Mouse (Mus musculus) bone marrow macrophage, adult 2 months (primary cell): Measurements from ENCODE around the gene 1700021F07Rik. TPM values are rescaled to one million over a fixed set of nuclear protein-coding genes. Genes with fewer than 3 reads are reported as not detected.

Experiments used
- H3K27ac ChIP-seq: 2 replicates; pipeline ENCODE4 v1.5.1; 2012; ENCODE audit warnings: low read depth, low read length; ENCODE audit not compliant: insufficient read depth
- H3K4me1 ChIP-seq: 2 replicates; pipeline ENCODE4 v1.6.1; 2012; ENCODE audit warnings: low read length; ENCODE audit not compliant: control insufficient read depth, insufficient read depth
- H3K4me3 ChIP-seq: 2 replicates; pipeline ENCODE4 v1.5.1; 2012; ENCODE audit warnings: mild to moderate bottlenecking, low read length, moderate library complexity; ENCODE audit not compliant: insufficient read depth
- CTCF ChIP-seq: IDR thresholded peaks from 2 replicates; pipeline ENCODE4 v1.5.1; 2012; ENCODE audit warnings: low read depth, mild to moderate bottlenecking, low read length, moderate library complexity
- POLR2A ChIP-seq: IDR thresholded peaks from 2 replicates; pipeline ENCODE4 v1.6.1; 2012; ENCODE audit warnings: mild to moderate bottlenecking, low read depth, low read length, borderline replicate concordance
- polyA plus RNA-seq: library from polyadenylated mRNA; stranded (reverse); fragments of >200 nt; gene quantifications from 2 replicates; pipeline ENCODE4 v1.2.4, GENCODE M21; 2012; ENCODE audit not compliant: missing spikeins, insufficient read depth, insufficient read length

1700021F07Rik gene
- polyA plus RNA-seq, 1 experiment: not detected

DNA sequence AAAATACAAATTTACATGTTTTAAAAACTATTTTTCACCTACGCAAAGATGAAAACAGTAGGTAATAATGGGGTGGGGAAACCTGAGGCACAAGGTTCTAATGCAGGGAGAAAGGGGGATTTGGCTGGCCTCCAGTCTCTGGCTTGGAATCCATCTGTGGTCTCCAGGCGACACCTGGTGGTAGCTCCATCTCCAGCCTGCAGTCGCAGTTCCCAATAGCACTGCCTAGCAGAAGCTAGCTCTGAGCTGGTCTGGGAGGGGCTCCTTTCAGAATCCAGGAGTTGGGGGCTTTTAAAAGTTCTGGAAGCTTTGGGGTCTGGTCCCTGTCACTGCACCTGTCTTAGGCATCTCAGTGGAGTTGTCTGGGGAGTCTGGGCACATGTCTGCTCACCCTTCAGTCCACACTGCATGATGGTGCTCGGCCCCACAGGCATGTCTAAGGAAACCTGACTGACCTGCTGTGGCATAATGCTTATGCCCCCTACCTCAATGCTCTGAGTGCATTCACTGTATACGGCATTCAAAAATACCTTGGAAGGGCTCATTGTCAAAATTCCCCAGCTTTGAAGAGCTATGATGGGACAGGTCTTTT, 39.6 kb downstream of the 1700021F07Rik start:
- H3K4me1 ChIP-seq: no peaks in the 10 kb centered on the region
- no peak overlapping the region for H3K27ac ChIP-seq
- H3K4me3 ChIP-seq: no peak overlapping the region
- TF ChIP-seq CTCF (peak; percentile 59; the same call in 1 of the 2 replicates), POLR2A (no peak)

DNA sequence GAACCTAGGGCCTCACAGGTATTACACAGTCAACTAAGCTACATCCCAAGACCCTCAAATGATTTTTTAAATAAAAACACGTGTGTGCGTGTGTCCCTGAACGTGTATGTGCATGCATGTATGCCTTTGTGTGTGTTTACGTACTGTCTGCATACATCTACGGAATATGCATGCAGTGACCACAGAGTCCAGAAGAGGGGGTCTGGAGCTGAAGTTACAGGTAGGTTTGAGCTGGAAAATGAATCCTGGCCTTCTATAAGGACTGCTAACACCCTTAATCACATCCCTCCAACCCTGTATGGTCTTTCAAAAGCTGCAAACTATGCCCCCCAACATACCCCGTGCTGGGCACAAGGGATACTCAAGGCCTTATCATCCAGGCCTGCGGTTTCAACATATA, 41.0 kb downstream of the 1700021F07Rik start:
- TF ChIP-seq CTCF (no peak), POLR2A (no peak)
- no peak overlapping the region for H3K27ac ChIP-seq
- no peaks in the 10 kb centered on the region for H3K4me1 ChIP-seq
- no peak overlapping the region for H3K4me3 ChIP-seq

DNA sequence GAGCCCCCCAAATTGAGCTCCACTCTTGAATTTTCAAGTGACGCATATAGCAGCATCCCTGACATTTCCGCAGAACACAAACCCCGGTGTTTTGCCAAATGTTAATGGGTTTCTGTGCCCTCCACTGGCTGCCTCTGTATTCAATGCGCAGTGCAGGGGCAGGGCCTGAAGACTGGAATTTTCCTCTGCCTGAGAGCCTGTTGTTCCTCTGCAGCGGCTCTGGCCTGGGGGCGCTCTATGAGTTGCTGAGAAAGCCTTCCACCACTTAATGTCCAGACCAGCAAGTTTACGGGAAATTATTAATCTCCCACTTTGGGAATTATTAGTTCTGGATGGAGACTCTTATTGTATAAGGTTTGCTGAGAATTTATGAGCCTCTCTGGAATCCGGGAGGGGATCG, 41.8 kb downstream of the 1700021F07Rik start:
- no peaks in the 10 kb centered on the region for H3K4me1 ChIP-seq
- no peak overlapping the region for H3K27ac ChIP-seq
- H3K4me3 ChIP-seq: no peak overlapping the region
- TF ChIP-seq CTCF: no peak
- TF ChIP-seq POLR2A: no peak

Other genes with a start within 250 kb of the 1700021F07Rik start
- 0.35 and 1.5 TPM in 2 replicates for gene Pmepa1, start 246.1 kb upstream of the 1700021F07Rik start, polyA plus RNA-seq
- gene Ankrd60, start 55.8 kb downstream of the 1700021F07Rik start, polyA plus RNA-seq: not detected in 2 replicates
- 26.1 and 32.6 TPM in 2 replicates for gene Rab22a, start 137.2 kb downstream of the 1700021F07Rik start, polyA plus RNA-seq
- gene 1700010B08Rik, start 196.8 kb downstream of the 1700021F07Rik start, polyA plus RNA-seq: not detected in 2 replicates
- gene Vapb, start 214.9 kb downstream of the 1700021F07Rik start, polyA plus RNA-seq: 58.6 and 62.5 TPM in 2 replicates